Mouse (Mus musculus): ENCODE measurements around the gene Nccrp1. TPM values are rescaled to one million over a fixed set of nuclear protein-coding genes. Genes with fewer than 3 reads are reported as not detected.

Gene Nccrp1
- polyA plus RNA-seq, 1 experiment from 2014 or later, result not detected

GRCm38 (mm10) chr7:28568253-28568652, 21.2 kb upstream of the Nccrp1 start:
- Histone ChIP-seq H3K27me3 (replicated peaks) (no peaks in the 10 kb centered on the region), H3K9ac (no peak overlapping the region; the same call in 1 of the 2 replicates), H3K4me3 (no peak overlapping the region), H3K4me2 (no peak overlapping the region), H3K4me1 (peaks cover 38% of the 10 kb centered on the region), H3K27ac (replicated peaks) (no peak overlapping the region), H3K9me3 (no peaks in the 10 kb centered on the region), H3K36me3 (peaks cover 60% of the 10 kb centered on the region)
- no peak for ATAC-seq (ENCODE audit: extremely low read depth, insufficient number of reproducible peaks, low FRiP score, low TSS enrichment)

DNA sequence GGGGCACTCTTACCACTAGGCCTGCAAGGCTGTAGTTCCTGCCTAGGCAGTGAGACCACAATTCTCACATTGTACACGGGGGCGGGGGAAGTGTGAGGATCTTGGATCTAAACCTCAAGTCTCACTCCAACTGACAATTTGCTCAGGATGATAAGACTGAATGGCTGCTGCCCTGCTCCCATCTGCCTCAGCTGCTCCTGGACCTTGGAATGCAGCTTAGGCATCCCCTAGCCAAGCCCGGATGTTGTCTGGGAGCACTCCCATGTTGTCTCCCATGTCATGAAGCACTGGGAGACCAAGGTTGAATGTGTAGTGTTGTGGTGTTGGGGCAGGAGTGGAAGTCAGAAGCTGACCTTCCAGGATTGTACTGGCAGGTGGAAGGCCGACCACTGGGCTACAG, 20.5 kb upstream of the Nccrp1 start:
- no peak for ATAC-seq (ENCODE audit: extremely low read depth, insufficient number of reproducible peaks, low FRiP score, low TSS enrichment)
- Histone ChIP-seq H3K27me3 (replicated peaks) (no peaks in the 10 kb centered on the region), H3K27ac (replicated peaks) (no peak overlapping the region), H3K36me3 (peaks cover 67% of the 10 kb centered on the region), H3K4me3 (no peak overlapping the region), H3K4me2 (no peak overlapping the region), H3K9me3 (no peaks in the 10 kb centered on the region), H3K4me1 (peaks cover 31% of the 10 kb centered on the region), H3K9ac (no peak overlapping the region)
- WGBS, result 72% methylated on average over 4 of the region's 4 CpGs

DNA sequence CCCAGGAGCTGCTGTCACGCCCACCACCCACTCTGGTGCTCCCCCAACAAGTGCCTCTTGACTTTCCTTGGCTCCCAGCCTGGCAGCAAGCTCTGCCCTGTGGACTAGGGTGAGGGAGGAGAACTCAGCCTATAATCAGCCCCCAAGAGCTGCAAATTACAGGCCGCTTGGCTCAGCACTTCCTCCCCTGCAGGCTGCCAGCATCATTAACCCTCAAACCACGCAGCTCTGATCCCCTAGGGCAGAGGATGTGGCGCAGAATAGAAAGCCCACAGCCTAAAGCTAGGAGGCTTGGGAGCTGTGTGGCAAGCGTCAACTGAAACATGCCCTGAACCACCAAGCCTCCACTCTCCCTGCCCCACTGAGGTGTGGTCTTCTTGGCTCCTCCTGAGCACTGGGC, 18.4 kb upstream of the Nccrp1 start:
- 77% methylated on average over 5 of the region's 5 CpGs for WGBS
- Histone ChIP-seq H3K27me3 (replicated peaks) (no peaks in the 10 kb centered on the region), H3K36me3 (peaks cover 89% of the 10 kb centered on the region), H3K4me1 (peaks cover 10% of the 10 kb centered on the region), H3K4me3 (no peak overlapping the region), H3K9me3 (no peaks in the 10 kb centered on the region), H3K9ac (no peak overlapping the region), H3K27ac (replicated peaks) (no peak overlapping the region), H3K4me2 (no peak overlapping the region)
- no peak for ATAC-seq (ENCODE audit: extremely low read depth, insufficient number of reproducible peaks, low FRiP score, low TSS enrichment)

- Histone ChIP-seq H3K4me3 (no peak overlapping the region), H3K27ac (replicated peaks) (no peak overlapping the region), H3K9me3 (no peaks in the 10 kb centered on the region), H3K4me1 (peaks cover 11% of the 10 kb centered on the region), H3K9ac (no peak overlapping the region), H3K27me3 (replicated peaks) (no peaks in the 10 kb centered on the region), H3K36me3 (peaks cover 97% of the 10 kb centered on the region), H3K4me2 (no peak overlapping the region)
- 92% methylated on average over 13 of the region's 13 CpGs for WGBS
- ATAC-seq (ENCODE audit: extremely low read depth, insufficient number of reproducible peaks, low FRiP score, low TSS enrichment), result no peak
Measured at GRCm38 (mm10) chr7:28562951-28563350, 15.9 kb upstream of the Nccrp1 start.

- Histone ChIP-seq H3K9ac (no peak overlapping the region), H3K4me3 (no peak overlapping the region), H3K36me3 (peaks cover 91% of the 10 kb centered on the region), H3K27ac (replicated peaks) (no peak overlapping the region), H3K4me2 (no peak overlapping the region), H3K9me3 (no peaks in the 10 kb centered on the region), H3K4me1 (peaks cover 17% of the 10 kb centered on the region), H3K27me3 (replicated peaks) (no peaks in the 10 kb centered on the region)
- 86% methylated on average over 13 of the region's 13 CpGs for WGBS
- ATAC-seq (ENCODE audit: extremely low read depth, insufficient number of reproducible peaks, low FRiP score, low TSS enrichment), result no peak
Measured at GRCm38 (mm10) chr7:28562371-28562770, 15.3 kb upstream of the Nccrp1 start.

DNA sequence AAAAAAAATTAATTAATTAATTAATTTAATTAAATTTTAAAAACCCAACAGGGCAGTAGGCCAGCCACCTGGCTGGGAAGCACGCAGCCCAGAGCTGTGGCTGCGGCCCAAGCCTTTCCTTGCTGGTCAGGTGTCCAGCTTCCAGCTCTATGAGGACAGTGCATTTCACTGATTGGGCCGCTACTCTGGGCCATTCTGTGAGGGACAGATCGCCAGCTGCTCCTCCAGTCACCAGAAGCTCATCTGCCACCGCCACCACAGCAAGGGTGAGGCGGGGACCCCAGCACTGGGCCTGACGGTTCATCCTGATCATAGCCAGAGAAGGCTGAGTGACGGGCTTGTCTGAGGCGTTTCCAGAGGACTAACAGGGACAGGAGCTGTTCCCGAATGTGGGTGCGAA, 14.9 kb upstream of the Nccrp1 start:
- H3K9me3 ChIP-seq, result no peaks in the 10 kb centered on the region
- peaks cover 21% of the 10 kb centered on the region for H3K4me1 ChIP-seq
- no peak overlapping the region for H3K27ac ChIP-seq (replicated peaks)
- H3K4me2 ChIP-seq, result no peak overlapping the region
- WGBS, result 81% methylated on average over 11 of the region's 11 CpGs
- ATAC-seq (ENCODE audit: extremely low read depth, insufficient number of reproducible peaks, low FRiP score, low TSS enrichment), result no peak
- peaks cover 87% of the 10 kb centered on the region for H3K36me3 ChIP-seq
- no peaks in the 10 kb centered on the region for H3K27me3 ChIP-seq (replicated peaks)
- no peak overlapping the region for H3K4me3 ChIP-seq
- H3K9ac ChIP-seq, result no peak overlapping the region

DNA sequence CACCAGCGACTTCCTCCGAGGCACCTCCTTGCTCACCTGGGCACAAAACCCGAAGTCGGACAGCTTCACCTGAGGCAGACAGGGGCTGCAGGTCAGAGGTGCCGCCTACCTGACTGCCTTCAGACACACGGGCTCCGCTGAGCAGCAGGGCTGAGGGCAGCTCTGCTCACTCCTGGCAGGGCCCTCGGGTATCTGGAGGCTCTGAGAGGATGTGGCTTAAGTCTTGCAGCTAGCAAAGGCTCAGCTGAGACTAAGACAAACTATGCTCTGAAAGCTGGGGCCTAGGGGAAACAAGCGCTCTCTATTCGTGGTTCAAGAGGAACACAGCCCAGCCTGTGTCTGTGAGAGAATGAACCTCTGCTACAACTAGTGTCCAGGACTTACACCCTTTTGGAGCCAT, 13.8 kb upstream of the Nccrp1 start:
- Histone ChIP-seq H3K4me2 (no peak overlapping the region), H3K27me3 (replicated peaks) (no peaks in the 10 kb centered on the region), H3K4me1 (peaks cover 27% of the 10 kb centered on the region), H3K9me3 (no peaks in the 10 kb centered on the region), H3K9ac (no peak overlapping the region), H3K4me3 (no peak overlapping the region), H3K27ac (replicated peaks) (no peak overlapping the region), H3K36me3 (peaks cover 76% of the 10 kb centered on the region)
- WGBS, result 89% methylated on average over 10 of the region's 10 CpGs
- ATAC-seq (ENCODE audit: extremely low read depth, insufficient number of reproducible peaks, low FRiP score, low TSS enrichment), result no peak

DNA sequence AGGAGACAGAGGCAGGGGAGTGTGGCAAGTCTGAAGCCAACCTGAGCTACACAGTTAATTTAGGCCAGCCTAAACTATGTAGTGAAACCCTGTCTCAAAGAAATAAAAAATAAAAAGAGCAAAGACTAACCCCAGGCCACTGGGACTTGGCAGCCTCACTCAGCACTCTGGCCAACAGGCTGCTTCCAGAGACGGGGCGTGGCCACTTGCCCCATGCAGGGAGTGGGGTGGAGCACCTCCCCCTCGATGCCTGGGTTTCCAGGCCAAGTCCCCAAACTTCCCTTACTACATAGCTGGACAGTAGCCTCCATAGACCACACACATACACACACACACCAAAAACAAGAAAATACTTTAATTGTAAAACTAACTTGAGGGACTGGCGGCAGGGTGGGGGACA, 11.4 kb upstream of the Nccrp1 start:
- Histone ChIP-seq H3K4me2 (no peak overlapping the region), H3K27me3 (replicated peaks) (no peaks in the 10 kb centered on the region), H3K9me3 (no peaks in the 10 kb centered on the region), H3K36me3 (peaks cover 52% of the 10 kb centered on the region), H3K9ac (no peak overlapping the region), H3K4me3 (no peak overlapping the region), H3K4me1 (peaks cover 32% of the 10 kb centered on the region), H3K27ac (replicated peaks) (no peak overlapping the region)
- ATAC-seq (ENCODE audit: extremely low read depth, insufficient number of reproducible peaks, low FRiP score, low TSS enrichment), result no peak
- 46% methylated on average over 4 of the region's 4 CpGs for WGBS

DNA sequence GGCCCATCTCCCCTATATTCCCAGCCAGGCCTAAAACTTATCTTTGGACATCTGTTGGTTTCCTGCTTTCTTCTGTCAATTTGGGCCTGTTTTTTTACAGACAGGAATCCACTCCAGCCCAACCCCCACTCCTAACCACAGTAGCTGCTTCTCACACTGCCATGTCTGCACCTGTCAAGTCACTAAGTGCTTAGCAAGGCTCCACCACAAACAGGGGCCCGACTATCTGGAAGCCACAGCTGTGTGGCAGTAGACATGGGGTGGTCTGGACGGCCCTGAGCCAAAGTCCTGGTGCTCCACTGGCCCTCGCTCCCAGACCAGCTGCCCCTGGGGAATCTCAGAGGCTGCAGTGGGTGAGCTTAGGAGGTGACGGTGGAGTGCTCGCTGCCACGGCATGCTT, 10.7 kb upstream of the Nccrp1 start:
- ATAC-seq (ENCODE audit: extremely low read depth, insufficient number of reproducible peaks, low FRiP score, low TSS enrichment), result no peak
- Histone ChIP-seq H3K4me3 (no peak overlapping the region), H3K4me1 (peaks cover 32% of the 10 kb centered on the region), H3K9me3 (no peaks in the 10 kb centered on the region), H3K27me3 (replicated peaks) (no peaks in the 10 kb centered on the region), H3K4me2 (no peak overlapping the region), H3K27ac (replicated peaks) (no peak overlapping the region), H3K9ac (peak overlapping the region; percentile 56; the same call in 1 of the 2 replicates), H3K36me3 (peaks cover 44% of the 10 kb centered on the region)
- 29% methylated on average over 6 of the region's 6 CpGs for WGBS

DNA sequence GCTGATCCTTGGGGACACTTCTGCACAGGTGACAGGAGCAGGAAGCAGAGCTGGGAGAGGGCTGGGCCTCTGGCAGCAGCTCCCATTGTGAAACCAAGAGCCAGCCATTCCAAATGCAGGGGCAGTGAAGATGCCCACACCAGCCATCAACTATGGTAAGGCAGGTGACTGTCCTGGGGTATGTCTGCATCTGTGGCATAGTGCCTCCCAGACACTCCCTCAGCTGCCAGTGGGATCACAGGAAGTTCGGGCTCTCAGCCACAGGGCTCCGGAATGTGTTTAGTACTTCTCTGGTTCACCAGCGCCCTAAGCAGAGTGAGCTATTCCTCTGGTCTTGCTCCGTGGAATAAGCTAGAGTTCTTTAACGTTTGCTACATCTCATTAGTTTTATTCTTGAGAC, 10.0 kb upstream of the Nccrp1 start:
- WGBS, result 64% methylated on average over 5 of the region's 5 CpGs
- peaks cover 32% of the 10 kb centered on the region for H3K4me1 ChIP-seq
- peaks cover 38% of the 10 kb centered on the region for H3K36me3 ChIP-seq
- H3K27me3 ChIP-seq (replicated peaks), result no peaks in the 10 kb centered on the region
- H3K27ac ChIP-seq (replicated peaks), result no peak overlapping the region
- H3K4me2 ChIP-seq, result no peak overlapping the region
- H3K9me3 ChIP-seq, result no peaks in the 10 kb centered on the region
- no peak for ATAC-seq (ENCODE audit: extremely low read depth, insufficient number of reproducible peaks, low FRiP score, low TSS enrichment)
- no peak overlapping the region for H3K4me3 ChIP-seq
- no peak overlapping the region for H3K9ac ChIP-seq

DNA sequence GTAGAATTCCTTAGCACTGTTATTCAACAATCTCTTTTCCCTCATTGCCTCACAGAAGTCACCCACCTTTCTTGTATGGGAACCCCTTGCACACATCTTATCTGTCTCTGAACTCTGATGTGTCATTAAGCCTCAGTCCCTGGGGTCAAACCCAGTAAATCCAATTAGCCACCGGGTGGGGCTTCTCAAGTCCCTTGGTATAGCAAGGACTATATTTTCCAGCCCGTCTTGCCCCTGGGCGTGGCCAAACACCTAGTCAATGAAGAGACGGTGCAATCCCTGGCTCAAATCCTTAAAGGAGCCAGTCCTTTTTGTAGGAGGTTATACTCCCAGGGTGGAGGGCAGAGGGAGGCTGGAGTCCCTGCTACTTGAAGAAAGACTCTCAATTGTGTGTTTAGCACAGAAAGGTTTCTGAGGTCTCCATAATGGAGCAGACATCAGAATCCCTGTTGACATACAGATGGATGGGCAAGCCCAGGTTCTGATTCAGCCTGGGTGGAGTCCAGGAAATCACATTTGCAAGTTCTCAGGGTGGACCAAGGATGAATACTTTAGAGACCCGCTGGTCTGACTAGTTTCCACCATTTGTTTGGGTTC, 9.0 kb upstream of the Nccrp1 start:
- no peaks in the 10 kb centered on the region for H3K27me3 ChIP-seq (replicated peaks)
- 15% methylated on average over 5 of the region's 5 CpGs for WGBS
- H3K27ac ChIP-seq (replicated peaks), result no peak overlapping the region
- peaks cover 32% of the 10 kb centered on the region for H3K4me1 ChIP-seq
- H3K4me2 ChIP-seq, result no peak overlapping the region
- no peaks in the 10 kb centered on the region for H3K9me3 ChIP-seq
- ATAC-seq (ENCODE audit: extremely low read depth, insufficient number of reproducible peaks, low FRiP score, low TSS enrichment), result no peak
- peaks cover 28% of the 10 kb centered on the region for H3K36me3 ChIP-seq
- no peak overlapping the region for H3K4me3 ChIP-seq
- no peak overlapping the region for H3K9ac ChIP-seq

DNA sequence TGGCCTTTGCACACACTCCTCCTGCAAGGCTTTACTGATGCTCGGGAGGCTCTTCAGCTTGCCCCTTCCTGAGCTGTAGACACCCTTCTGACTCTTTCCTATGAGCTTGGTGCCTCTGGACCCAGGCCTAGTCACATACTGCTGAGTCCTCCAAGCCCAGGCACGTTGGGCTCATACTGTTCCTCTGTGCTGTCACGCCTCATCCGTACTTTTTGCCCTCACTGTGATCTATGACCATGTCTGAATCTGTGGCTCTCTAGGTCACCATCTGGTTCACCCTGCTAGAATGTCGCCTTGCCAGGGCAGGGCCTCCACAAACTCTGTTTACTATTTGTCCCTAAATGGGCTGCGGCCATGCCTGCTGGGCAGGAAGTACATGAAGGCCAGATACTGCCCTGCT, 6.0 kb upstream of the Nccrp1 start:
- peaks cover 22% of the 10 kb centered on the region for H3K4me1 ChIP-seq
- H3K27me3 ChIP-seq (replicated peaks), result peaks cover 7% of the 10 kb centered on the region
- WGBS, result 85% methylated on average over 6 of the region's 6 CpGs
- H3K4me3 ChIP-seq, result no peak overlapping the region
- no peak overlapping the region for H3K4me2 ChIP-seq
- no peak overlapping the region for H3K9ac ChIP-seq
- no peaks in the 10 kb centered on the region for H3K9me3 ChIP-seq
- no peaks in the 10 kb centered on the region for H3K36me3 ChIP-seq
- H3K27ac ChIP-seq (replicated peaks), result no peak overlapping the region
- no peak for ATAC-seq (ENCODE audit: extremely low read depth, insufficient number of reproducible peaks, low FRiP score, low TSS enrichment)

Data from heart, embryonic 13.5 days (tissue).